Mouse (Mus musculus): ENCODE results near the gene Ttc39b. TPM values are rescaled to one million over a fixed set of nuclear protein-coding genes. Genes with fewer than 3 reads are reported as not detected.
"Not testable (repeated sequence)": the region's sequence is repeated elsewhere in the genome, so short reads cannot be mapped to it uniquely, and the experiment has no call there.

Ttc39b gene
- total RNA-seq, 2 experiments from 2014 or later, result 32.5 TPM

DNA sequence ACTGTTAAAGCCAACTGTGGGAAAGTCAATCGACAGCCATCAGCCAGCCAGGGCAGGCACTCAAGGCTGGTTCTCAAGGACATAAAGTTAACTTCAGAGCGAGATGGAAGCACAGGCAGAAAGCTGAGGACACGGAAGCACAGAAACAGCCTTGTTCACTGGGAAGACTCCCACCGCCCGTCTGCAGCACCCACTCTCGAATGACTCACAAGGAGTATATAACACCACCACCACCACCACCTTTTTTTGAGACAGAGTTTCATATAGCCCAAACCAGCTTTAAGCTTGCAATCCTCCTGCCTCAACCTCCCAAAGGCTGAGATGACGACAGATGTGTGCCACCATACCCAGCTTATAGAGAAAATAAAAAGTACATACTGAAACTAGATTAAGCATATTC lies 44.8 kb downstream of the Ttc39b start:
- no peak for DNase-seq (ENCODE audit: low spot score in 2 of 2)

DNA sequence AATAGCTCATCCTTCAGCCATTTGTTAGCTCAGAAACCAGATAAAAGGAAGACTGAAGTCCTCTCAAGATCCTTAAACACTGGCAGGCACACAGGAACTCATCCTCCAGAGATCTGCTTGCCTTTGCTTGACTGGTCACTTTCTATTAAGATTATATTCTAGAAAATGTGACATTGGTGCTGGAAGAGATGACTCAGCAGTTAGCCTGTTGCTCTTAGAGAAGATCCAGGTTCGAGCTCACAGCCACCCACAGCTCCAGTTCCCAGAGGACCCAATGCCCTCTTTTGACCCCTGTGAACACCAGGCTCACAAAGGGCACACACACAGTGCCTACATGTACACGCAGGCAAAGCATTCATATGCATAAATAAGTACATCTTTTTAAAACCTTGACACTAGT lies 49.8 kb downstream of the Ttc39b start:
- DNase-seq (ENCODE audit: low spot score in 2 of 2), result no peak

DNA sequence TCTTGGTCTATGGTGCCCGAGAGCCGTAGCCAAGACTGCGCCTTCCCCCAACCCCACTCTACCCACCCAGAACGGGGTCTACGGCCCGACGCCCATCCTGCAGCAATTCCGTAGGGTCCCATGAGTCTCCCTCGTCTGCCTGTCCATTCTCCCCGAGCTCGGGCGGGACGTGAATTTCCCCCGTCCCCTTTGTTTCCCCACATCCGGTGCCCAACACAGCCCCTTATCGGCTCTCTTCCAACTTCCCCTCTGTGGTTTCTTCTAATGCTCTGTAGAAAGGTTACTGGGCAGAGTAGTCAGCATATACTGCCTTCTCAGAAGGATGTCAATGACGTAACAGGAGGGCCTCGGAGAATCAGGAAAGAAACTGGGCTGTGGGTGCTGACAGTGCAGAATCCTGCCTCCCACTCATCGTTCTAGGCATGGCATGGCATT lies 50.4 kb downstream of the Ttc39b start:
- no peak for DNase-seq (ENCODE audit: low spot score in 2 of 2)

DNA sequence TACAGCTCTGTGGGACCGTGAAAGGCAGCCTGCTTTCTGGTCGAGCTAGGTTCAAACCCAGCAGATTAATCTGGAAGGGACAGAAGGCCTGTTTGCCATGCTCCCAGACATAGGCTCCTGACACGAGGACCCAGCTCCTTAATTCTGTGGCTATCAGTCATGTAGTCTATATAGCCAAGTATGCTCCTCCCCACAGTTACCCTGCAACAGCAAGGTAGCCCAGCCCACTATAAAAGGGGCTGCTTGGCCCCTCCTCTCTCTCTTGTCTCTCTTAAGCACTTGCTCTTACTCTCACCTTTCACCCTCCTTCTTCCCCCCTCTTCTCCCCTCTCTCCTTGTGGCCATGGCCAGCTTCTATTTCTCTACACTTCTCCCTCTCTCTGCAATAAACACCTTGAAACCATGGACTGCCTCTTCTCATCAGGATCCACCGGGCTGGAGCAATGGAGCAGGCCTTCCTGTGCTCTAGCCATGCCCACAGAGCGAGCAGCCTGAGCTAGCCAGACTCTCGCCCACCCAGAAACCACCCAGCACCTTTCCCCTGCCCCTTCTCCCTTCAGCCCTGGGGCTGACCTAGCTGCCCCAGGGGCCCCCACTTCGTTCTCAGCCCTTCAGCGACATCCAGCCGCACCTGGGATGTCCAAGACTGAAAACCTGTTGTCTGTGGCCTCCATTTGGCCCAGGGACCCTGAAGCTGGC lies 51.0 kb downstream of the Ttc39b start:
- no peak for DNase-seq (ENCODE audit: low spot score in 2 of 2)

DNA sequence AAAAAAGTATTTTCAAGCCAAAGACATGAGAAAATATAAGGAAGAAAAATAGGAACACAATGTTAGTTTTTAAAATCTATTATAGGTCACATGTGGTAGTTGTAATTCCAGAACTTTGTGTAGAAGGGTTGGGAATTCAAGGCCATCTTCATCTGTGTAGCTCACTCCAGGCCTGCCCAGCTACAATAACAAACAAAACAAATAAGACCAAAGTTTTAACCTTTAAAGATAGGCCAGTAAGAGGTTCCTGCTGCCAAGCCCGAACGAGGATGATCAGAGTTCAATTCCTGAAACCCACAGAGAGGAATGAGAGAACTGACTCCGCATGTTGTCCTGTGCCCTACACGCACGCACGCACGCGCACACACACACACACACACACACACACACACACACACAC lies 53.6 kb downstream of the Ttc39b start:
- no peak for DNase-seq (ENCODE audit: low spot score in 2 of 2)

DNA sequence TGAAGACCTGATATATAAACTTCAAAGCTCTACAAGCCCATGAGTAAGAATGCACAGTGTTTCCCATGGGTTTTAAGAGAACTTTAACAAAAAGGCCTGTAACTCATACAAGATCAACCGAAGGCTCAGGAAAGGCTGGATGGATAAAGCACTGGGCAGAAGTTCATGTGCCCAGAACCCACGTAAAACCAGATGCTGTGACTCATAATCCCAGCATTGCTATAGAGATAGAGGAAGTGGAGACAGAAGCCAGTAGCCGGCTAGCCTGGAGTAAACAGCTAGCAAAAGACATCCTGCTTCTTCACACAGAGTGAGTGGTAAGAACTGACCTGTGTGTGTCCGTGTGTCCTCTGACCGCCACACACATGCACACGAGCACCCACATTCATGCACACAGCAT lies 54.4 kb downstream of the Ttc39b start:
- no peak for DNase-seq (ENCODE audit: low spot score in 2 of 2)

DNA sequence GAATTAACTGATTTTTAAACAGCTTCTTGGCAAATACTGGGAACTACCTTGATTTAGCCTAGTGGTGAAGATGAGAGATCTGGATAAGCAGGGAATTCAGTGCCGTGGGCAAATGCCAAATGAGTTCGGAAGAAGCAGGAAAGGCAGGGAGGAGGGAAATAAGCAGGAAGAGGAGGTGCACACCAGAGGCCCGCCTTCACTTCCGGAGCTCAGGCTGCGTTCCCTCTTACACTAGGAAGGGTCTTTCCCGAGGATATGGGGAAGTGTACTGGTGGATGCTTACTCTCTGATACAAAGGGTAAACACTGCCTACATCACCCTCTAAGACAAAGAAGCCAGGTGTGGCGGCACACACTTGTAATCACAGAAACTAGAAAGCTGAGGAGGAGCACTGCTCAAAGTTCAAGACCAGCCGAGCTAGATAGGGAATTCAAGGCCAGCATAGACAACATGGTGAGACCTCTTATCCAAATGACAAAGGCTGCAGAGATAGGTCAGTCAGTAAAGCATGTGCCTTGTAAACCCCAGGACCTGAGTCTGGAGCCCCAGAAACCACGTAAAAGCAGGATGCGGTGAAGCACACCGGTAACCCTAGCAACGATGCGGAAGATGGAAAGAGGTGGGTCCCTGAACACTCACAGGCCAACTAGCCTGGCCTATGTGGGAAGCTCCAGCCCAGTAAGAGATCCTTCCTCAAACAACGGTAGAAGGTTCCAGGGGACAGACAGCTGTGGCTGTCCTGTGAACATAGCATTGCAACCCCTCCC lies 57.9 kb downstream of the Ttc39b start:
- DNase-seq (ENCODE audit: low spot score in 2 of 2), result no peak

DNA sequence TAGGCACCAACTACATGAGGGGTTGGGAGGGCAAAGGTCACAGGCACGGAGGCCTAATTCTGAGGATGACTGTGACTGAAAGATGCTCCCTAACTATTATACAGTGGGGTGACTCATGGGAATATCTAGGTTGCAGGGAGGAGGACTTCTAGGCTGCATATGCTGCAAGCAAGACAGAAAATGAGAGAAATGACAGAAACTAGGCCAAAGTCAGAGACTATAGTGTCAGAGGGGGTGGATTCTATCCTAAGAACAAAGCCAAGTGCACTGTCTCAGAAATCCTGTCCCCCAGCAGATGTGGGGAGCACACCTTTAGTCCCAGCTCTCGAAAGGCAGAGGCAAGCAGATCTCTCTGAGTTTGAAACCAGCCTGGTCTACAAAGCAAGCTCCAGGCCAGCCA lies 59.2 kb downstream of the Ttc39b start:
- DNase-seq (ENCODE audit: low spot score in 2 of 2), result no peak

DNA sequence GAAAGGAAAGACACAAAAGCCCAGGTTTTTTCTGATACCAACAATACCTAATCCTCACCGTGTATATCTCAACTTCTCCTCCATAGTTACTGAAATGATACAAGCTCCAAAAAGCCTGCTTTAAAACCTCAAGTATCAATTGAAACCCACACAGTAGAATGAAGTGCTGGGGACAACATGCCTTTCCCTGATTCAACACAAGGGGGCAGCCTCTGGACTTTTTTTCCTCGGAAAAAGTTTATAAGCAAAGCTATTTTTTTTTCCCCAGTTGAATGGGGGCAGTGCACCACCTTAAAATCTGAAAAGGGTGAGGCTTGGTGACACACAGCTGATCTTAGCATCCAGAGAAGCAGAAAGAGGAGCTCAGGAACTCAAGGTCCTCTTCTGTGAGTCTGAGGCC lies 62.1 kb downstream of the Ttc39b start:
- DNase-seq (ENCODE audit: low spot score in 2 of 2), result peak; percentile 33

DNA sequence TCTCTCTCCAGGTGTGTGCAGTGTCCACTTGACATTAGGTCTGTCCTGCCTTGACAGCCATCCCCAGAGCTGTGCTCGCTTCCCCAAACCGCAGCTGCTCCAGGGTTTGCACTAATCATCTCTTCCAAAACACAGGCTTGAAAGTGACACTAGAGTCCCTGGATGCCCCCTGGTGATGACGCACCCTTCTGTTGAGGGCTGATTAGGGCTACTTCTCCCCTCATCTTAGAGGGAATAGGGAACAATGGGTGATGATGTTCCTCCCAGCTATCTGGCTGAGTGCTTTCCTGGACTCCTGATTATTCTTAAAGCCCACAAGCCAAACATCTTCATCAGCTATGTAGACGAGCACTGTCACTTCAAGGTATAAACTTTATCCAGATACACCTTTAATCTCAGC lies 64.4 kb downstream of the Ttc39b start:
- DNase-seq (ENCODE audit: low spot score in 2 of 2), result no peak

DNA sequence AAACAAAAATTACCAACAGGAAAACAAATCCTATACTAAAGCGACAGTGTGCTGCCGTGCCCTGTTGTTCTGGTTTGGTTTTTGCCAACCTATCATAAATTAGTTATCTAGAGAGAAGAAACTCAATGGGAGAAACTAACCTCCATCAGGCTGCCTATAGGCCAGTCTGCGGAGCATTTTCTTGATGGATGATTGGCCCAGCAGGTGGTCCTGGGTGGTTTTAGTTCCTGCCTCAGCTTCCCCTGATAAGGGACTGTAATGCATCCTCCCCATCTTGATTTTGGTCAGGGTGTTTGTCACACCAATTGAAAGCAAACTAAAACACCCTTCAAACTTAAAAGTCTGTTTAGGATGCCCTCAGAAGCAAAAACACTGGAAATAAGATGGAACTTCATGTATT lies 65.8 kb downstream of the Ttc39b start:
- no peak for DNase-seq (ENCODE audit: low spot score in 2 of 2)

DNA sequence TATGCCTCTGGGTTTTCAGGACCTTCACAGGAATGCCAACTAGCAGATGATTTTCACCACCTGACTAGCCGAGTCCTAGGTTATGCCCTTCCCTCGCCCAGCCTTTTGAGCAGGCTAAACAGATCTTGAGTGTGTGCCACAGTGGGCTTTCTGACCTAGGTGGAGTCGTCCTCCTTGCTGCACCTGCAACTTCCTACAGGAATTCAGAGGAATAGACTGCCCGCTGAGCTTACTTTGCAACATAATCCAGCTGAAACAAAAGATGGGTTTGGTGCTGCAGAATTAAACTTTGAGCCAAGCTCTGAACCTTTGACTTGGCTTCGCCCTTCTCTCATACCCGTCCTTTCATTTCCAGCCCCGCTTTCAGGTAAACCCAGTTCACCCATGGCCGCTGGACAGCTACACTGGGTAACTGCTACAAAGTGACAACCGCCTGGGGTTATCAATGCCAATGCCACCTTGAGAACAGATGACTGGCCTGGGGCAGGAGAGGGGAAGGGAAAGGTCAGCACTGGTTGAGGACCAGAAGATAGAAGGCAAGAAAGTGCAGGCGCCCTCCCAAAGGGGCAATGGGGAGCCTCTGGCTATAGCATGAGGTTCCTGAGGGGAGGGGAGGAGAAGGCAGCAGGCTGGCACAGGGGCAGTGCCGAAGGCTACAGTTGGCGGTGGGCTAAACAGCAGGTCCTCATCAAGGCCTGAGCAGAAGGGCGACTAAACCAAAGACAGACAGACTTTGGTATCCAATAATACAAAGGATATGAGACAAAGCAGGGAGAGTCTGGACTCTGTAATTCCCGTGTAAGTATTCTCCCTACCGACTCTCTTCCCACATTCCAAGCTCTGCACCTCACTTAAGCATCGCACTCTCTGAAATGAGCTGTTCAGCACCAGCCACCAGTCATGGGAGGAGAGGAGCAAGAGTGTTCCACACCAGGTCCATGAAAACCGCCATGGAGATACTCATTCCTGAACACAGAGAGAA lies 66.5 kb downstream of the Ttc39b start:
- no peak for DNase-seq (ENCODE audit: low spot score in 2 of 2)

DNA sequence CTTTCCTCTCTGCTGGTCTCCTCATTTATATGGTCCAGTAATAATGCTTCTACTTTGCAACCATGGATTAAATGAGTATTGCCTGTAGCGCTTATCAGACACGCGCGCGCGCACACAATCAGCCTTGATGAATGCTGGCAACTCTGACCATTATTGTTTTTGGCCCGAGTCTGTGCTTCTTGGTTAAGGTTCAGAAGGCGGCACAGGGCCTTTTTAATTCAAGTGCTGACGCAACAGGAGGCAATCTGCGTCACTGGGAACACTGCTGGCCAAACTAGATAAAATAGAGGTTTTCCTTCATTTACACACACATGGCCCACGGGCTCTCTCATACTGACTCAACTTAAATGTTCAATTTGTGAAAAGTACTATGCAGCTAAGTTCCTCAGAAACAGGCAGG lies 67.3 kb downstream of the Ttc39b start:
- no peak for DNase-seq (ENCODE audit: low spot score in 2 of 2)

DNA sequence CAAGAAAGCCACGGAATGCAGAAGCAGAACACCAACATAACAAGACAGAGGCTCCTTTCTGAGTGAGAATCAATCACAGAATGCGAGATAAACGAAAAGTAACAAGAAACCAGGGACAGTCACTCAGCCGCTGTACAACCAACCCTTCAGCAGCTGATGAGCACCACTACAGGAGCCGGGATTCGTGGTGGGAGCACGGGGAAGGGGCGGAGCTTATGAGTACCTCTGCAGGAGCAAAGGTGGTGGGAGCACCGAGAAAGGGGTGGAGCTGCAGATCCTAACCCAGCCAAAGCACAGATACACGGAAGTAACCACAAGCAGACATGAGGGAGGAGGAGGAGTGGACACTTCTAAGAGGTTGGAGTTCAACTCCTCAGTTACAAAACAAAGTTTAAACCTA lies 69.1 kb downstream of the Ttc39b start:
- DNase-seq (ENCODE audit: low spot score in 2 of 2), result no peak

DNA sequence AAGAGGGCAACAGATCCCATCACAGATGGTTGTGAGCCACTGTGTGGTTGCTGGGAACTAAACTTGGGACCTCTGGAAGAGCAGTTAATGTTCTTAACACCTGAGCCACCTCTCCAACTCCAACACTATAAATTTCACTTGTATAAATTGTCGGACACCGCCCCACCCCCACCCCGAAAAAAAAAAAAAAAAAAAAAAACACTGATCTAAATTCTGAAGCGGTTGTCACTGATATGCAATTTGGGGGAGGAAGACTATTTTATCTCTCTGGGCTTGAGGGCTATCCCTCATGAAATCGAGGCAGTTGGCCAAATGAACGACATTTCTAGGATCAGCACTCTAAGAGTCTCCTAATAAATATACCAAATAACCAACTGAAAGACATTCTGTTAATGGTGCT lies 70.4 kb downstream of the Ttc39b start:
- no peak for DNase-seq (ENCODE audit: low spot score in 2 of 2)

DNA sequence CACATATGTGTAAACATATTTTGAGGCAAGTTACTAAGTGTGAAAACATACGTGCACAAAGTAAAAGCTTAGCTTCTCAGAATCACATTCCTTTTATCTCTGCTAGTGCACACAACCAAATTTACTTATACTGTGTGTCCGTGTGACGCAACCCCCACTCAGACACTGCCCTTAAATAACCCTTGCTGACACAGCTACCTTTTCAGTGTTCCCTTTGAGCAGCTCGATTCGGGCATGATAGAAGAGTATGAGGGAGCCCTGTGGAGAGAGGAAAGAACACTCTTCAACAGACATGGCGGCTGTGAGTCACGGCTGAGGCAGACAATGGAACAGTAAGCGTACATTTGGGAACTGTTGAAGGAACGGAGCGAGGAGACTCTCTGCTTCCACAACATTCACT lies 80.3 kb downstream of the Ttc39b start:
- no peak for DNase-seq (ENCODE audit: low spot score in 2 of 2)

DNA sequence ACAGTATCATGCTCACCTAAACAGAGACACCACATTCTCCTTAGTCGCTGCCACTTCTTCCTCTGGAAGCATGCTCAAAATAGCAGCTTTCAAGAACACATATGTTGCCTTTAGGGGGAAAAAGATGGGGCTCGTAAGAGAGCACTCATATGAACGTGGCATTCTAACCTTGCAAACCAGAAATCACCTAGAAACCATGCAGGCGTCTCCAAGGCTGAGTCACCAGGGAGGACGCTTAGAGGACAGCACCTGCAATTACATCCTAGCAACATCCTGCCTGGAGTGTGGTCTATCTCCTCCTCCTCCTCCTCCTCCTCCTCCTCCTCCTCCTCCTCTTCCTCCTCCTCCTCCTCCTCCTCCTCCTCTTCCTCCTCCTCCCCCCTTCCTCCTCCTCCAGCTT lies 82.4 kb downstream of the Ttc39b start:
- DNase-seq (ENCODE audit: low spot score in 2 of 2), result no peak

DNA sequence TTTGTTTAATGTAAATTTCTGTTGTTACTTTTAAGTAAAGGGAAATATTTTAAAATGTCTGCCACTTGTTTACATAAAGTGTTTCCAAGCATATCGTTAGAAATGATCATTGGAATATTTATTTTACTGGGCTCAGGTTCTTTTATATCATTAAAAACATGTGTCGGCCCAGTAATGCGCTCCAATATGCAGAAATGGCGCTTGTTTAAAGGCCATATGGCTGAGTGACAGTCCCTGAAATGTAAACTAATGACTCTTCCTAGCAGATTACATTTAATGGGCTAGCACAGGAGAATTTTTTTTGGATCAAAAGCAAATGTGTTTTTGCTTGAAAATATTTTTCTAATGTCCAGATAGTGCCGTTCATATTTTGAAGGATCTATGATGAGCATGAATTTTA lies 86.4 kb downstream of the Ttc39b start:
- DNase-seq (ENCODE audit: low spot score in 2 of 2), result no peak

DNA sequence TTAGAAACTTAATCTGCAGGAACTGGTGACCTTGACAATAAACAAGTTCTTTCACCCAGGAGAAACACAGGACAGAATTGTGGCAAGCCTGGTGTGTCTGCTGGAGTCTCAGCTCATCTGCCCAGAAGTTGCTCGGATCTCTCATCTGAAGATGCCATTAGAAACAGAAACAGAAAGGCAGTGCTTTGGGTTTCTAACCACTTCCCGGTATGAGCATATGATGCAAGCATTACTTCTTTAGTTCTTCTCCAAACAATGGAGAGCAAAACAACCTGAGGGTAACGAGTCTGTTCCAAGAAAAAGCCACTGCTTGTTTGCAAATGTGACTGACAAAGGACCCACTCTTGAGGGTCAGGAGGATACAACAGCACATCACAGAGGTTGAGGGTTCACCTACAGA lies 88.8 kb downstream of the Ttc39b start:
- DNase-seq (ENCODE audit: low spot score in 2 of 2), result not testable (repeated sequence)

DNA sequence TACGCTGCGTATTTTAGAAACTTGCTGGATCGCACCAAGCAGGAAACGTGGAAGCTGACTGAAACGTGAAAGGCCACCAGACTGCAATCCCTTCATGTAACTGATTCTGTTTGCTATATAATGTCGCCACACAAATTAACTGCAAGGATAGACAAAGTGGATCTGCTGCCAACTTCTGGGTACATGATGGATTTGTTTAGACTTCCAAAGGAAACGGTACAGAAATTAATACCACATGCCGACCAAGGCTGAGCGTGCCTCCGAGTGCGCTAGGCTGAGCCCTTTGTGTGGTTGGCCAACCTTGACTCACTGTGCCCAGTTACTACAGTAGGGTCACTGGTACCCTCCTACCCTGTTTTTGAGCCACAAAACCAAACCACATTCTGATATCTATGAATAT lies 89.3 kb downstream of the Ttc39b start:
- DNase-seq (ENCODE audit: low spot score in 2 of 2), result no peak

DNA sequence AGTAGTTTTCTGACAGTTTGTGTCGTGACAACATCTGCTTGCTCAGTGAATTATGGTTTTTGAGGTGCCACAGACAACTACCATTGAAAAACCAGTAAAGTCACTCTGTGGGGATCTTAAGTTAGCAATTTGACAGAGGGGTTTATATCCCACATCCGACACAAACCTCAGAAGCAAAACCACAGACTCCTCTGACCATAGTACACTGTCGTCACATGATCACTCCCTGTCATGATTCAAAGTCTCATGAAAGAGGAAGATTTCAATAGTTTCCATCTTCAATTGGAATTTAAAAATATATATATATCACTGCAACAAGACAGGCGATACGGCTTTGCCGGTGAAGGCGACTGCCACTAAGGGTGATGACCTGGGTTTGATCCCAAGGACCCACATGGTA lies 89.9 kb downstream of the Ttc39b start:
- DNase-seq (ENCODE audit: low spot score in 2 of 2), result no peak
